ENCODE assay signal across 15 mouse cellular contexts in the genomic region with DNA sequence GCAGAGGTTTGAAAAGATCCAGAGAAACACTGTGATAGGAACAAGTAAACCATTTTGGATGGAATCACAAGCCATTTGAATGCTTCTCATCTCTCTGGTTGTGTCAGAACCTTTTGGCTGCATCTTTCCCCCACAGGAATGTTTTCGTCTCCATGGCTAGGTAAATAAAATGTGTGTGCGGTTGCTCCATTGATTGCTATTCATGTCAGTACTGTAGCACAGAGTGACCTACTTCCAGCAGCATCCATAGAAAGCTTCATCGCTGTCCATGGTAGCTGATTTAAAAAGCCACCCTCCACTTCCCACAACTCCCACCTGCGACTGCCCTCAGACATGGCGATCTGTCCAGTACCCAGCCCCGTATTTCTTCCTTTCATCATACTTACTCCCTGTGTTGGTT.
DNase-seq lines count a peak whose midpoint lies in the region; ATAC-seq and TF ChIP-seq lines count a peak whose summit lies in the region.
"Had no signal": no experiment of that assay in that cellular context is flagged by ENCODE, and none has a peak within 500 bp of the region (broad histone marks: within the 10 kb centered on the region; RNA-seq: fewer than 3 reads in every experiment).

No protein-coding gene starts in this region.

- peak; percentile 48; the same call in 1 of the 2 replicates for ATAC-seq in frontal cortex, adult (ENCODE audit: low TSS enrichment)
- ATAC-seq in limb, embryonic 14.5 days (ENCODE audit: low FRiP score, low read depth) = no peak

- no peaks in the 10 kb centered on the region for H3K4me1 ChIP-seq in limb, embryonic 14.5 days (ENCODE audit: control insufficient read depth, insufficient read depth, low read length)
- H3K4me1 ChIP-seq: heart, embryonic 15.5 days; liver, embryonic 15.5 days; megakaryocyte, embryonic 14.5 days had no signal

- H3K4me2 ChIP-seq in limb, embryonic 14.5 days (replicated peaks; ENCODE audit: low read depth, low read length, severe bottlenecking) = no peak overlapping the region
- H3K4me2 ChIP-seq: heart, embryonic 15.5 days; liver, embryonic 15.5 days had no signal

- no peak for TF ChIP-seq CTCF in left cerebral cortex, adult 2 months (IDR thresholded peaks at IDR 0.05)

- H3K9ac ChIP-seq in limb, embryonic 14.5 days (ENCODE audit: low read depth, low read length, severe bottlenecking) = no peak overlapping the region
- H3K9ac ChIP-seq: heart, embryonic 15.5 days; liver, embryonic 15.5 days had no signal

- intact Hi-C loops in left cerebral cortex, adult 2 months (cut with DNase I) = no loop called here
- intact Hi-C loops in left cerebral cortex, postnatal 4 days (cut with DNase I) = no loop called here

- H3K9me3 ChIP-seq in limb, embryonic 14.5 days (ENCODE audit: control insufficient read depth, low read length) = no peaks in the 10 kb centered on the region
- H3K9me3 ChIP-seq: heart, embryonic 15.5 days; liver, embryonic 15.5 days had no signal

- no peaks in the 10 kb centered on the region for H3K36me3 ChIP-seq in limb, embryonic 14.5 days (ENCODE audit: control insufficient read depth, insufficient read depth, low read length)
- H3K36me3 ChIP-seq: heart, embryonic 15.5 days; liver, embryonic 15.5 days had no signal

- WGBS in limb, embryonic 14.5 days = 60% methylated on average over 6 of the region's 6 CpGs

- no peak for DNase-seq in frontal cortex, postnatal 10 days (ENCODE audit: low spot score in 2 of 2)
- DNase-seq in left cerebral cortex, adult 2 months (ENCODE audit: extremely low spot score in 1 of 2, low spot score in 2 of 2) = no peak
- DNase-seq in left cerebral cortex, postnatal 4 days = no peak
- peak; percentile 56 for DNase-seq in embryo, embryonic 10.5 days (ENCODE audit: low spot score)
- peak; percentile 47 for DNase-seq in limb, embryonic 14.5 days (ENCODE audit: low spot score)
- no peak for DNase-seq in heart, adult 11 months
- no peak for DNase-seq in lung, postnatal 4 days
- DNase-seq: adrenal gland, postnatal 25 days; cerebellum, adult 18-20 months; gastrocnemius, postnatal 25 days; kidney, adult 18-20 months had no signal

- H3K4me3 ChIP-seq in left cerebral cortex, adult 2 months = no peak overlapping the region
- H3K4me3 ChIP-seq in limb, embryonic 14.5 days (replicated peaks; ENCODE audit: low read length) = no peak overlapping the region
- H3K4me3 ChIP-seq: heart, embryonic 15.5 days; liver, embryonic 15.5 days; megakaryocyte, embryonic 14.5 days had no signal

- no peaks in the 10 kb centered on the region for H3K27me3 ChIP-seq in limb, embryonic 14.5 days (ENCODE audit: control insufficient read depth, insufficient read depth, low read length)
- H3K27me3 ChIP-seq: heart, embryonic 15.5 days; liver, embryonic 15.5 days; megakaryocyte, embryonic 14.5 days had no signal

- TF ChIP-seq POLR2A in limb, embryonic 14.5 days (IDR thresholded peaks at IDR 0.05; ENCODE audit: borderline replicate concordance, extremely low read depth, insufficient read depth, insufficient read length) = no peak

- peak overlapping the region; percentile 37 for H3K27ac ChIP-seq in left cerebral cortex, adult 2 months
- no peak overlapping the region for H3K27ac ChIP-seq in limb, embryonic 14.5 days (replicated peaks; ENCODE audit: low read depth, low read length)
- H3K27ac ChIP-seq: heart, embryonic 15.5 days; liver, embryonic 15.5 days had no signal

Comparison
In these comparisons a context has a peak if more than half of its experiments do, and no peak if none do; other contexts are left out.
1. DNase-seq: peak in embryo, embryonic 10.5 days (single experiment) and limb, embryonic 14.5 days (single experiment); none in frontal cortex, postnatal 10 days (0 of 2), left cerebral cortex, adult 2 months (0 of 2), left cerebral cortex, postnatal 4 days (single experiment), heart, adult 11 months (single experiment) and lung, postnatal 4 days (0 of 2).